Mouse (Mus musculus): Measurements from ENCODE around the gene Nuf2. TPM values are rescaled to one million over a fixed set of nuclear protein-coding genes. Genes with fewer than 3 reads are reported as not detected.

Gene Nuf2
- polyA plus RNA-seq, 1 experiment from 2014 or later, result 100 TPM

GRCm38 (mm10) chr1:169491561-169491960 is 39.7 kb downstream of the Nuf2 start:
- Histone ChIP-seq H3K4me2 (ENCODE audit: low read depth, low read length) (no peak overlapping the region), H3K4me3 (ENCODE audit: low read depth, low read length) (no peak overlapping the region), H3K4me1 (ENCODE audit: control insufficient read depth, insufficient read depth, low read length) (no peaks in the 10 kb centered on the region), H3K27ac (replicated peaks; ENCODE audit: low read depth, low read length) (no peak overlapping the region), H3K9ac (replicated peaks; ENCODE audit: low read length) (no peak overlapping the region), H3K27me3 (ENCODE audit: control insufficient read depth, insufficient read depth, low read length) (no peaks in the 10 kb centered on the region), H3K36me3 (replicated peaks; ENCODE audit: control insufficient read depth, insufficient read depth, low read depth, low read length) (no peaks in the 10 kb centered on the region), H3K9me3 (replicated peaks; ENCODE audit: control insufficient read depth, low read length) (no peaks in the 10 kb centered on the region)
- no peak for DNase-seq (ENCODE audit: low spot score)
- 74% methylated on average over 1 of the region's 1 CpGs for WGBS
- ATAC-seq (replicated peaks; ENCODE audit: insufficient number of reproducible peaks, low FRiP score, low TSS enrichment, low read depth), result no peak

- Histone ChIP-seq H3K4me1 (ENCODE audit: control insufficient read depth, insufficient read depth, low read length) (no peaks in the 10 kb centered on the region), H3K4me2 (ENCODE audit: low read depth, low read length) (no peak overlapping the region), H3K4me3 (ENCODE audit: low read depth, low read length) (no peak overlapping the region), H3K9ac (replicated peaks; ENCODE audit: low read length) (no peak overlapping the region), H3K9me3 (replicated peaks; ENCODE audit: control insufficient read depth, low read length) (no peaks in the 10 kb centered on the region), H3K27me3 (ENCODE audit: control insufficient read depth, insufficient read depth, low read length) (no peaks in the 10 kb centered on the region), H3K27ac (replicated peaks; ENCODE audit: low read depth, low read length) (no peak overlapping the region), H3K36me3 (replicated peaks; ENCODE audit: control insufficient read depth, insufficient read depth, low read depth, low read length) (no peaks in the 10 kb centered on the region)
- no peak for DNase-seq (ENCODE audit: low spot score)
- no peak for ATAC-seq (replicated peaks; ENCODE audit: insufficient number of reproducible peaks, low FRiP score, low TSS enrichment, low read depth)
- 71% methylated on average over 6 of the region's 6 CpGs for WGBS
Measured at GRCm38 (mm10) chr1:169485408-169485885, 45.8 kb downstream of the Nuf2 start.

GRCm38 (mm10) chr1:169484565-169484964 is 46.7 kb downstream of the Nuf2 start:
- no peak for ATAC-seq (replicated peaks; ENCODE audit: insufficient number of reproducible peaks, low FRiP score, low TSS enrichment, low read depth)
- 61% methylated on average over 4 of the region's 4 CpGs for WGBS
- H3K36me3 ChIP-seq (replicated peaks; ENCODE audit: control insufficient read depth, insufficient read depth, low read depth, low read length), result no peaks in the 10 kb centered on the region

GRCm38 (mm10) chr1:169482596-169483335 is 48.5 kb downstream of the Nuf2 start:
- Histone ChIP-seq H3K27me3 (ENCODE audit: control insufficient read depth, insufficient read depth, low read length) (no peaks in the 10 kb centered on the region), H3K4me3 (ENCODE audit: low read depth, low read length) (no peak overlapping the region), H3K9me3 (replicated peaks; ENCODE audit: control insufficient read depth, low read length) (no peaks in the 10 kb centered on the region), H3K27ac (replicated peaks; ENCODE audit: low read depth, low read length) (no peak overlapping the region), H3K4me2 (ENCODE audit: low read depth, low read length) (no peak overlapping the region), H3K9ac (replicated peaks; ENCODE audit: low read length) (no peak overlapping the region), H3K4me1 (ENCODE audit: control insufficient read depth, insufficient read depth, low read length) (no peaks in the 10 kb centered on the region), H3K36me3 (replicated peaks; ENCODE audit: control insufficient read depth, insufficient read depth, low read depth, low read length) (no peaks in the 10 kb centered on the region)
- ATAC-seq (replicated peaks; ENCODE audit: insufficient number of reproducible peaks, low FRiP score, low TSS enrichment, low read depth) (no peak), DNase-seq (ENCODE audit: low spot score) (no peak)
- WGBS, result 90% methylated on average over 6 of the region's 6 CpGs

More at GRCm38 (mm10) chr1:169484565-169484964, 46.7 kb downstream of the Nuf2 start:
- Histone ChIP-seq H3K4me3 (ENCODE audit: low read depth, low read length) (no peak overlapping the region), H3K27ac (replicated peaks; ENCODE audit: low read depth, low read length) (no peak overlapping the region), H3K27me3 (ENCODE audit: control insufficient read depth, insufficient read depth, low read length) (no peaks in the 10 kb centered on the region), H3K9ac (replicated peaks; ENCODE audit: low read length) (no peak overlapping the region), H3K4me1 (ENCODE audit: control insufficient read depth, insufficient read depth, low read length) (no peaks in the 10 kb centered on the region), H3K4me2 (ENCODE audit: low read depth, low read length) (no peak overlapping the region), H3K9me3 (replicated peaks; ENCODE audit: control insufficient read depth, low read length) (no peaks in the 10 kb centered on the region)
- peak; percentile 9 for DNase-seq (ENCODE audit: low spot score)

- 80% methylated on average over 3 of the region's 3 CpGs for WGBS
- Histone ChIP-seq H3K4me2 (ENCODE audit: low read depth, low read length) (no peak overlapping the region), H3K9ac (replicated peaks; ENCODE audit: low read length) (no peak overlapping the region), H3K4me1 (ENCODE audit: control insufficient read depth, insufficient read depth, low read length) (no peaks in the 10 kb centered on the region), H3K4me3 (ENCODE audit: low read depth, low read length) (no peak overlapping the region), H3K27ac (replicated peaks; ENCODE audit: low read depth, low read length) (no peak overlapping the region), H3K27me3 (ENCODE audit: control insufficient read depth, insufficient read depth, low read length) (no peaks in the 10 kb centered on the region), H3K36me3 (replicated peaks; ENCODE audit: control insufficient read depth, insufficient read depth, low read depth, low read length) (no peaks in the 10 kb centered on the region), H3K9me3 (replicated peaks; ENCODE audit: control insufficient read depth, low read length) (no peaks in the 10 kb centered on the region)
- ATAC-seq (replicated peaks; ENCODE audit: insufficient number of reproducible peaks, low FRiP score, low TSS enrichment, low read depth) (no peak), DNase-seq (ENCODE audit: low spot score) (no peak)
Measured at GRCm38 (mm10) chr1:169471185-169471584, 60.1 kb downstream of the Nuf2 start.

- Histone ChIP-seq H3K9me3 (replicated peaks; ENCODE audit: control insufficient read depth, low read length) (no peaks in the 10 kb centered on the region), H3K9ac (replicated peaks; ENCODE audit: low read length) (no peak overlapping the region), H3K4me2 (ENCODE audit: low read depth, low read length) (no peak overlapping the region), H3K27me3 (ENCODE audit: control insufficient read depth, insufficient read depth, low read length) (no peaks in the 10 kb centered on the region), H3K4me1 (ENCODE audit: control insufficient read depth, insufficient read depth, low read length) (no peaks in the 10 kb centered on the region), H3K36me3 (replicated peaks; ENCODE audit: control insufficient read depth, insufficient read depth, low read depth, low read length) (no peaks in the 10 kb centered on the region), H3K4me3 (ENCODE audit: low read depth, low read length) (no peak overlapping the region), H3K27ac (replicated peaks; ENCODE audit: low read depth, low read length) (no peak overlapping the region)
- ATAC-seq (replicated peaks; ENCODE audit: insufficient number of reproducible peaks, low FRiP score, low TSS enrichment, low read depth) (no peak), DNase-seq (ENCODE audit: low spot score) (no peak)
- WGBS, result 85% methylated on average over 5 of the region's 5 CpGs
Measured at GRCm38 (mm10) chr1:169467791-169468190, 63.5 kb downstream of the Nuf2 start.

- 84% methylated on average over 15 of the region's 15 CpGs for WGBS
- H3K9me3 ChIP-seq (replicated peaks; ENCODE audit: control insufficient read depth, low read length), result no peaks in the 10 kb centered on the region
- H3K4me1 ChIP-seq (ENCODE audit: control insufficient read depth, insufficient read depth, low read length), result 0 out of 2 replicates have a peak, but pooled peaks cover 2% of the 10 kb centered on the region
- no peaks in the 10 kb centered on the region for H3K36me3 ChIP-seq (replicated peaks; ENCODE audit: control insufficient read depth, insufficient read depth, low read depth, low read length)
- no peak overlapping the region for H3K4me2 ChIP-seq (ENCODE audit: low read depth, low read length)
- DNase-seq (ENCODE audit: low spot score), result no peak
- H3K9ac ChIP-seq (replicated peaks; ENCODE audit: low read length), result no peak overlapping the region
- H3K4me3 ChIP-seq (ENCODE audit: low read depth, low read length), result no peak overlapping the region
- H3K27me3 ChIP-seq (ENCODE audit: control insufficient read depth, insufficient read depth, low read length), result no peaks in the 10 kb centered on the region
- no peak for ATAC-seq (replicated peaks; ENCODE audit: insufficient number of reproducible peaks, low FRiP score, low TSS enrichment, low read depth)
- H3K27ac ChIP-seq (replicated peaks; ENCODE audit: low read depth, low read length), result no peak overlapping the region
Measured at GRCm38 (mm10) chr1:169462386-169463115, 68.7 kb downstream of the Nuf2 start.
